Mouse (Mus musculus): ENCODE measurements at regions not wholly inside any gene's neighbourhood (a gene's known extent, or its start where the extent isn't known, plus 50 kb on each side); places are given as distances from the start of the nearest gene placed in this dataset.

GRCm38 (mm10) chr15:26195576-26195975 is 113.3 kb upstream of the March11 start:
- Histone ChIP-seq H3K4me1 (ENCODE audit: control insufficient read depth, insufficient read depth, low read length) (no peaks in the 10 kb centered on the region), H3K27me3 (ENCODE audit: control insufficient read depth, insufficient read depth, low read length) (no peaks in the 10 kb centered on the region), H3K27ac (ENCODE audit: insufficient read depth, low read length) (no peak overlapping the region), H3K4me3 (replicated peaks; ENCODE audit: insufficient read depth, low read depth, low read length) (no peak overlapping the region)
- TF ChIP-seq POLR2A (IDR thresholded peaks at IDR 0.05; ENCODE audit: borderline replicate concordance, insufficient read depth, low read length) (no peak), CTCF (IDR thresholded peaks at IDR 0.05; ENCODE audit: borderline replicate concordance, insufficient read depth, low read depth, low read length) (no peak)
- peak in 1 of 2 experiments; percentile 6 for DNase-seq
- WGBS, result 9% methylated on average over 1 of the region's 1 CpGs

DNA sequence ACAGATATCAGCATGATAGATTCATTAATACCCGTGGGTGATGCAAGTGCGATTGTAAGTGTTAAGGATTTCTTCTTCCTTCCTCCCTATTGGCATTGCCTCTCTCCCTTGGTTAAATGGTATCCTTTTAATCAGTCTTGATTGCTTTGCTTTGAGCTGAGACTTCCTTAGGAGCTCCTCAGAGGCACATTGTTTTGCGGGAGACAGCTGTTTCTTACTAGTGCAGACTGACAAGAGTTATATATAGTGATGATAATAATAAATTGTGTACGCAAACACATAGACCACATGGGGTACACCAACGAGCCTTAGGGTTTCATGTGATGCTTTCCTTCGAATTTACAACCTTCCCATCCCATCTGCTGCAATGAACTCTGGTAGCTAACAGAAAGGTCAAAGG is 102.0 kb upstream of the March11 start:
- H3K27ac ChIP-seq (ENCODE audit: insufficient read depth, low read length), result no peak overlapping the region
- DNase-seq, result no peak
- whole genome bisulfite sequencing, result 71% methylated on average over 6 of the region's 6 CpGs
- TF ChIP-seq POLR2A (IDR thresholded peaks at IDR 0.05; ENCODE audit: borderline replicate concordance, insufficient read depth, low read length) (no peak), CTCF (IDR thresholded peaks at IDR 0.05; ENCODE audit: borderline replicate concordance, insufficient read depth, low read depth, low read length) (no peak)
- H3K4me1 ChIP-seq (ENCODE audit: control insufficient read depth, insufficient read depth, low read length), result no peaks in the 10 kb centered on the region
- H3K27me3 ChIP-seq (ENCODE audit: control insufficient read depth, insufficient read depth, low read length), result no peaks in the 10 kb centered on the region
- H3K4me3 ChIP-seq (replicated peaks; ENCODE audit: insufficient read depth, low read depth, low read length), result no peak overlapping the region

DNA sequence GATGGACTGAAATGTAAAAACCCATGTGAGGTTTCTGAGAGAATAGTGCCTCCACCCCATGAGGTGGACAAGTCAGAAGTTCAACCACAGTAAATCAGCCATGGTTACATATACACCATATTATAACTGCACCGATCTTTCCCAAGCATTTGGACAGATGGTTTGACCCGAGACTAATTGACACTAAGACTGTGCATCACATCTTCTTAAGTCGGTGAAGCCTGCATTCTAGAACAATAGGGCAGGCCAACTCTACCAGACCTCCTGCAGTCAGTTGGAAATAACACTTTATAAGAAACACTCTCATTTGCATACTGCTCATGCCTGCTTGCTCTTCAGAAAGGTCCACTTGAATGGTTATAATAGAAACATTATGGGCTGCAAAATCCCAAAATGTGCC is 88.0 kb upstream of the March11 start:
- Histone ChIP-seq H3K27me3 (ENCODE audit: control insufficient read depth, insufficient read depth, low read length) (no peaks in the 10 kb centered on the region), H3K4me1 (ENCODE audit: control insufficient read depth, insufficient read depth, low read length) (no peaks in the 10 kb centered on the region), H3K27ac (ENCODE audit: insufficient read depth, low read length) (no peak overlapping the region), H3K4me3 (replicated peaks; ENCODE audit: insufficient read depth, low read depth, low read length) (no peak overlapping the region)
- no peak for TF ChIP-seq CTCF (IDR thresholded peaks at IDR 0.05; ENCODE audit: borderline replicate concordance, insufficient read depth, low read depth, low read length)
- no peak for TF ChIP-seq POLR2A (IDR thresholded peaks at IDR 0.05; ENCODE audit: borderline replicate concordance, insufficient read depth, low read length)
- no peak for DNase-seq
- 8% methylated on average over 3 of the region's 3 CpGs for WGBS

- H3K4me1 ChIP-seq (ENCODE audit: control insufficient read depth, insufficient read depth, low read length), result no peaks in the 10 kb centered on the region
- H3K27ac ChIP-seq (ENCODE audit: insufficient read depth, low read length), result no peak overlapping the region
- no peak for DNase-seq
- no peaks in the 10 kb centered on the region for H3K27me3 ChIP-seq (ENCODE audit: control insufficient read depth, insufficient read depth, low read length)
- no peak for TF ChIP-seq CTCF (IDR thresholded peaks at IDR 0.05; ENCODE audit: borderline replicate concordance, insufficient read depth, low read depth, low read length)
- no peak for TF ChIP-seq POLR2A (IDR thresholded peaks at IDR 0.05; ENCODE audit: borderline replicate concordance, insufficient read depth, low read length)
- 73% methylated on average over 4 of the region's 4 CpGs for WGBS
- no peak overlapping the region for H3K4me3 ChIP-seq (replicated peaks; ENCODE audit: insufficient read depth, low read depth, low read length)
Observed at GRCm38 (mm10) chr15:26228646-26229045, 80.2 kb upstream of the March11 start.
